Mouse (Mus musculus): Measurements from ENCODE around the gene Cd22.

DNA sequence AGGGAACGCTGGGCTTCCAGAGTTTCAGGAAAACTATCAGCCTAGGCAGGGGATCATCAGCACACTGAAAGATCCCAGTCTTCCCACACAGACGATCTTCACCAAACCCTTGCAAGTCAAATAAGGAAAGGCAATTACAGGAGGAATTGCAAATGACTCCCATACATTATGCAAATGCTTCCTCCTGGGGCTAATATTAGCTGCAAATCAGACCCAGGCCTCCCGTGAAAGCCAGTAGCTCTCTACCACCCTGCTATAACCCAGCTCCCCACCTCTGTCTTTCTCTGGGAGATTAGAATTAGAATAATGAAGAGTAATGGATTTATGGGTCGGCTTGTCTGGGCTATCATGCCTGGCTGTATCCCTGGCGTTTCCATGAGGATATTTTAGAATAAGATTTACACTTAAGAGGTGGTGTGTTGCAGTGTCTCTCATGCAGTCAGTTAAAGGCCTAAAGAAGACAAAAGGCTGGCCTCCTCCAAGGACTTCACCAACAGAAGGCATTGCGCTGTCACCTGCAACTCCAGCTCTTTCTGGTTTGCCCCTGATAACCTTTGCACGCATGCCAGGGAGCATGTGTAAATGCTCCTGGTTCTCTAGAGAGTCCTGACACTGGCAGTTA lies 35.4 kb downstream of the Cd22 start:
- TF ChIP-seq CTCF (IDR thresholded peaks at IDR 0.05; ENCODE audit: borderline replicate concordance, control insufficient read depth, extremely low read depth, insufficient read depth, low read length, poor library complexity) = no peak
- TF ChIP-seq POLR2A (IDR thresholded peaks at IDR 0.05; ENCODE audit: control insufficient read depth, extremely low read depth, insufficient read depth, low read length, poor library complexity) = no peak

Data from thymus, adult 2 months (tissue).